Mouse (Mus musculus): Measurements from ENCODE around the gene Wfdc9. TPM values are rescaled to one million over a fixed set of nuclear protein-coding genes. Genes with fewer than 3 reads are reported as not detected.
"Not testable (repeated sequence)": the region's sequence is repeated elsewhere in the genome, so short reads cannot be mapped to it uniquely, and the experiment has no call there.

Wfdc9 gene
- polyA plus RNA-seq, 1 experiment from 2014 or later: not detected

GRCm38 (mm10) chr2:164638696-164639095, 17.7 kb downstream of the Wfdc9 start, which contains the start of gene Wfdc16:
Gene Wfdc16, minus strand, starts transcription at chr2:164638796.
- Histone ChIP-seq H3K36me3 (ENCODE audit: insufficient read depth, low read length) (no peaks in the 10 kb centered on the region), H3K27me3 (replicated peaks; ENCODE audit: insufficient read depth, low read length) (no peaks in the 10 kb centered on the region), H3K4me2 (replicated peaks; ENCODE audit: low read depth, low read length) (no peak within 1 kb of the TSS), H3K9me3 (ENCODE audit: low read length) (no peaks in the 10 kb centered on the region), H3K4me3 (ENCODE audit: low read depth, low read length) (no peak within 1 kb of the TSS), H3K27ac (ENCODE audit: low read length) (no peak within 1 kb of the TSS), H3K4me1 (ENCODE audit: insufficient read depth, low read depth, low read length) (no peaks in the 10 kb centered on the region), H3K9ac (replicated peaks; ENCODE audit: low read depth) (no peak within 1 kb of the TSS)
- ATAC-seq (no peak), DNase-seq (ENCODE audit: low spot score) (no peak)
- no peak for TF ChIP-seq EP300 (IDR thresholded peaks at IDR 0.05)
- no peak for TF ChIP-seq CTCF (IDR thresholded peaks at IDR 0.05)
- 69% methylated on average over 3 of the region's 3 CpGs for WGBS

GRCm38 (mm10) chr2:164635266-164635665, 21.1 kb downstream of the Wfdc9 start:
- Histone ChIP-seq H3K4me2 (replicated peaks; ENCODE audit: low read depth, low read length) (no peak overlapping the region), H3K9ac (replicated peaks; ENCODE audit: low read depth) (no peak overlapping the region), H3K36me3 (ENCODE audit: insufficient read depth, low read length) (no peaks in the 10 kb centered on the region), H3K27ac (ENCODE audit: low read length) (no peak overlapping the region), H3K9me3 (ENCODE audit: low read length) (no peaks in the 10 kb centered on the region), H3K27me3 (replicated peaks; ENCODE audit: insufficient read depth, low read length) (no peaks in the 10 kb centered on the region), H3K4me3 (ENCODE audit: low read depth, low read length) (no peak overlapping the region), H3K4me1 (ENCODE audit: insufficient read depth, low read depth, low read length) (no peaks in the 10 kb centered on the region)
- DNase-seq (ENCODE audit: low spot score) (no peak), ATAC-seq (no peak)
- 69% methylated on average over 9 of the region's 9 CpGs for WGBS
- TF ChIP-seq EP300 (IDR thresholded peaks at IDR 0.05) (no peak), CTCF (IDR thresholded peaks at IDR 0.05) (peak; percentile 43)

- Histone ChIP-seq H3K9ac (replicated peaks; ENCODE audit: low read depth) (no peak overlapping the region), H3K27ac (ENCODE audit: low read length) (no peak overlapping the region), H3K9me3 (ENCODE audit: low read length) (no peaks in the 10 kb centered on the region), H3K4me2 (replicated peaks; ENCODE audit: low read depth, low read length) (no peak overlapping the region), H3K36me3 (ENCODE audit: insufficient read depth, low read length) (no peaks in the 10 kb centered on the region), H3K4me1 (ENCODE audit: insufficient read depth, low read depth, low read length) (no peaks in the 10 kb centered on the region), H3K4me3 (ENCODE audit: low read depth, low read length) (no peak overlapping the region), H3K27me3 (replicated peaks; ENCODE audit: insufficient read depth, low read length) (no peaks in the 10 kb centered on the region)
- no peak for ATAC-seq
- DNase-seq (ENCODE audit: low spot score): no peak
- TF ChIP-seq EP300 (IDR thresholded peaks at IDR 0.05) (no peak), CTCF (IDR thresholded peaks at IDR 0.05) (0 out of 2 replicates have a peak, but pooled peaks have one; percentile 14)
- WGBS: 77% methylated on average over 4 of the region's 4 CpGs
Measured at GRCm38 (mm10) chr2:164621775-164622174, 34.6 kb downstream of the Wfdc9 start.

DNA sequence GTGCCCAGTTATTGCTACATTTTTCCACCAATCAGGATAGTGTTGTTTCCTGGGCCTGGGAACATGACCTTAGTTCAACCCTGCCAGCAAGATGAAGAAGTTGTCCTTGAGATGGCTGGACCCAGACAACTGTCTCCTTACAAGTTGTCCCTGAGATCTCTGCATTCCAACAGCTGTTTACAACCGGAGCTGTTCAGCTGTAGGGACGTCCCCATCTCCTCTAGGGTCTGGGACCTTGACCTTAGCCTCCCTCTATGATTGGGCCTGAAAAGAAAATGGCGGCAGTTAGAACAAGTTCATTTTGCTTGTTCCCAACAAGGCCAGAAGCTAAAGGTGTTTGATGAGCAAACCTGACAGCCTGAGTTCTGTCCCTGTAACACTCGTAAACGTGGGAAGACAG, 37.3 kb downstream of the Wfdc9 start:
- no peak overlapping the region for H3K9ac ChIP-seq (replicated peaks; ENCODE audit: low read depth)
- DNase-seq (ENCODE audit: low spot score) (peak; percentile 15), ATAC-seq (peak; percentile 62)
- H3K4me3 ChIP-seq (ENCODE audit: low read depth, low read length): no peak overlapping the region
- 46% methylated on average over 5 of the region's 5 CpGs for WGBS
- no peaks in the 10 kb centered on the region for H3K27me3 ChIP-seq (replicated peaks; ENCODE audit: insufficient read depth, low read length)
- no peaks in the 10 kb centered on the region for H3K9me3 ChIP-seq (ENCODE audit: low read length)
- H3K36me3 ChIP-seq (ENCODE audit: insufficient read depth, low read length): no peaks in the 10 kb centered on the region
- no peak overlapping the region for H3K27ac ChIP-seq (ENCODE audit: low read length)
- H3K4me2 ChIP-seq (replicated peaks; ENCODE audit: low read depth, low read length): no peak overlapping the region
- TF ChIP-seq EP300 (IDR thresholded peaks at IDR 0.05) (no peak), CTCF (IDR thresholded peaks at IDR 0.05) (no peak)
- no peaks in the 10 kb centered on the region for H3K4me1 ChIP-seq (ENCODE audit: insufficient read depth, low read depth, low read length)

GRCm38 (mm10) chr2:164615386-164615785, 41.0 kb downstream of the Wfdc9 start:
- Histone ChIP-seq H3K9me3 (ENCODE audit: low read length) (no peaks in the 10 kb centered on the region), H3K27me3 (replicated peaks; ENCODE audit: insufficient read depth, low read length) (no peaks in the 10 kb centered on the region), H3K36me3 (ENCODE audit: insufficient read depth, low read length) (no peaks in the 10 kb centered on the region), H3K4me1 (ENCODE audit: insufficient read depth, low read depth, low read length) (no peaks in the 10 kb centered on the region), H3K4me2 (replicated peaks; ENCODE audit: low read depth, low read length) (no peak overlapping the region), H3K9ac (replicated peaks; ENCODE audit: low read depth) (no peak overlapping the region), H3K4me3 (ENCODE audit: low read depth, low read length) (no peak overlapping the region), H3K27ac (ENCODE audit: low read length) (no peak overlapping the region)
- no peak for ATAC-seq
- 88% methylated on average over 3 of the region's 3 CpGs for WGBS
- TF ChIP-seq CTCF (IDR thresholded peaks at IDR 0.05) (no peak), EP300 (IDR thresholded peaks at IDR 0.05) (no peak)
- no peak for DNase-seq (ENCODE audit: low spot score)

DNA sequence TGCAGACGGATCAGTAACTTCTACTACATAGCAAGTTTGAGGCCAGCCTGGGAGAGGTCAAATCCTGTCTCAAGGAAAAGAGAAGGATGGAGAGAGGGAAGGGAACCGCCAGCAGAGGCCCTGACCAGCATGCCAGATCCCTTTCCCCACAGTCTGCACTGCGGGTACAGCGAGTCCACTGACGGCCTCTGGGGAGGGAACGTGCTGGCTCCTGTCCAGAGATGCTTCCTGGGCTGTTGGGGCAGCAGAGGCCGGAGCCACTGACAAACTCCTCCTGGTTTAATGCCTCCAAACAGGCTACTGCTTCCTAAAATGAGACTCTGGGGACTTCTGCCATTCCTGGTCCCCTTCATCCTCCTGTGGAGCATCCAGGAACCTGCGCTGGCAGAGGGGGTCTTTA, 42.9 kb downstream of the Wfdc9 start, which contains the start of the genes Wfdc6b and Wfdc8:
TSS of gene Wfdc6b (plus strand) at position 52 of the 400 bp plus-strand sequence.
TSS of gene Wfdc8 (minus strand) at position 156 of the 400 bp plus-strand sequence.
- not testable (repeated sequence) for ATAC-seq; DNase-seq (ENCODE audit: low spot score); H3K4me3 ChIP-seq (ENCODE audit: low read depth, low read length); H3K4me1 ChIP-seq (ENCODE audit: insufficient read depth, low read depth, low read length); H3K36me3 ChIP-seq (ENCODE audit: insufficient read depth, low read length); H3K27me3 ChIP-seq (replicated peaks; ENCODE audit: insufficient read depth, low read length); H3K9me3 ChIP-seq (ENCODE audit: low read length); H3K4me2 ChIP-seq (replicated peaks; ENCODE audit: low read depth, low read length); H3K27ac ChIP-seq (ENCODE audit: low read length); H3K9ac ChIP-seq (replicated peaks; ENCODE audit: low read depth)
- 44% methylated on average over 8 of the region's 8 CpGs for WGBS

- Histone ChIP-seq H3K9ac (replicated peaks; ENCODE audit: low read depth) (no peak overlapping the region), H3K4me1 (ENCODE audit: insufficient read depth, low read depth, low read length) (no peaks in the 10 kb centered on the region), H3K9me3 (ENCODE audit: low read length) (no peaks in the 10 kb centered on the region), H3K4me3 (ENCODE audit: low read depth, low read length) (no peak overlapping the region), H3K36me3 (ENCODE audit: insufficient read depth, low read length) (no peaks in the 10 kb centered on the region), H3K4me2 (replicated peaks; ENCODE audit: low read depth, low read length) (no peak overlapping the region), H3K27ac (ENCODE audit: low read length) (no peak overlapping the region), H3K27me3 (replicated peaks; ENCODE audit: insufficient read depth, low read length) (no peaks in the 10 kb centered on the region)
- TF ChIP-seq CTCF (IDR thresholded peaks at IDR 0.05) (no peak), EP300 (IDR thresholded peaks at IDR 0.05) (no peak)
- no peak for DNase-seq (ENCODE audit: low spot score)
- 54% methylated on average over 6 of the region's 6 CpGs for WGBS
- ATAC-seq: no peak
Measured at GRCm38 (mm10) chr2:164608781-164609180, 47.6 kb downstream of the Wfdc9 start.

Measured in lung, postnatal 0 days (tissue).